Comparison of ENCODE assay signal across 29 mouse cellular contexts in the genomic region with DNA sequence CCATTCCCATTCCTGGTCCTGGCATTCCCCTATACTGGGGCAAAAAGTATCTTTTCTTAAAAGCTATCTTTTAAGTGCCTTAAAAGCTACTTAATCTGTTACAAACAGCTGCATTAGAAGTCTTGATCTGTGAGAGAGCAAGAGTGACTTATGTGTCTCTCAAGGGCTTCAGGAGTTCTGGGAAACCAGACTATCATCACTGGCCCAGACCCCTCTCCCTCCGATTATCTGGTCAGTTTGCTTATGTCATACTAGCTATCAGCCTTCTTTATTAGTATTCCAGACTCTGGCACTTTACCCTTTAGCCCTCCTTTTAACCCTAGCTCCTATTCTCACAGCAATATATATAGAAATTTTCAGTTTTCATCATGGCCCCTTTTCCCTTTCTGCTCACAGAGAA. TPM values are rescaled to one million over a fixed set of nuclear protein-coding genes. Genes with fewer than 3 reads are reported as not detected.
DNase-seq lines count a peak whose midpoint lies in the region; ATAC-seq and TF ChIP-seq lines count a peak whose summit lies in the region.
"Had no signal": no experiment of that assay in that cellular context is flagged by ENCODE, and none has a peak within 500 bp of the region (broad histone marks: within the 10 kb centered on the region; RNA-seq: fewer than 3 reads in every experiment).

No protein-coding gene starts in this region.

- TF ChIP-seq CTCF in liver, postnatal 0 days (IDR thresholded peaks at IDR 0.05; ENCODE audit: low read depth): no peak
- no peak for TF ChIP-seq CTCF in liver, embryonic 14.5 days (IDR thresholded peaks at IDR 0.05; ENCODE audit: low read depth)

- no peaks in the 10 kb centered on the region for H3K9me3 ChIP-seq in liver, postnatal 0 days (ENCODE audit: low read length)
- no peaks in the 10 kb centered on the region for H3K9me3 ChIP-seq in liver, embryonic 11.5 days (ENCODE audit: control insufficient read depth, low read length)
- H3K9me3 ChIP-seq in liver, embryonic 14.5 days (ENCODE audit: control insufficient read depth, low read length): no peaks in the 10 kb centered on the region
- H3K9me3 ChIP-seq in forebrain, embryonic 14.5 days (replicated peaks; ENCODE audit: control insufficient read depth, low read length): no peaks in the 10 kb centered on the region
- H3K9me3 ChIP-seq: embryonic facial prominence, embryonic 10.5 days; embryonic facial prominence, embryonic 13.5 days; forebrain, embryonic 12.5 days; G1E; heart, embryonic 13.5 days had no signal

- ATAC-seq in liver, postnatal 0 days: no peak
- ATAC-seq in liver, embryonic 11.5 days (replicated peaks; ENCODE audit: low FRiP score): peak; percentile 93
- ATAC-seq in liver, embryonic 14.5 days (ENCODE audit: insufficient read depth): peak; percentile 84
- no peak for ATAC-seq in forebrain, embryonic 14.5 days
- ATAC-seq: forebrain, embryonic 16.5 days; hindbrain, postnatal 0 days; inflammation-experienced regulatory T-cells, adult 6 months had no signal

- H3K27ac ChIP-seq in liver, postnatal 0 days (ENCODE audit: low read depth): no peak overlapping the region
- H3K27ac ChIP-seq in liver, embryonic 11.5 days (ENCODE audit: low read depth, low read length): peak overlapping the region; percentile 53; the same call in 1 of the 2 replicates
- H3K27ac ChIP-seq in liver, embryonic 14.5 days: no peak overlapping the region; the same call in 1 of the 2 replicates
- H3K27ac ChIP-seq in forebrain, embryonic 14.5 days (ENCODE audit: low read depth, low read length): no peak overlapping the region
- H3K27ac ChIP-seq: embryonic facial prominence, embryonic 10.5 days; embryonic facial prominence, embryonic 13.5 days; forebrain, embryonic 12.5 days; gastrocnemius, adult 2 months; heart, embryonic 13.5 days; hindbrain, embryonic 14.5 days; hindbrain, postnatal 0 days had no signal

- 46% methylated on average over 1 of the region's 1 CpGs for WGBS in liver, postnatal 0 days (ENCODE audit: insufficient replicate concordance)
- 45% methylated on average over 1 of the region's 1 CpGs for WGBS in liver, embryonic 11.5 days
- 27% methylated on average over 1 of the region's 1 CpGs for WGBS in liver, embryonic 14.5 days (ENCODE audit: insufficient replicate concordance)
- 95% methylated on average over 1 of the region's 1 CpGs for WGBS in forebrain, embryonic 14.5 days

- TF ChIP-seq EP300 in liver, postnatal 0 days (IDR thresholded peaks at IDR 0.05; ENCODE audit: low read depth): no peak
- TF ChIP-seq EP300 in liver, embryonic 14.5 days (IDR thresholded peaks at IDR 0.05; ENCODE audit: low read depth): peak; percentile 37; the same call in 1 of the 2 replicates

- no peaks in the 10 kb centered on the region for H3K27me3 ChIP-seq in liver, postnatal 0 days (ENCODE audit: insufficient read depth, low read length)
- no peaks in the 10 kb centered on the region for H3K27me3 ChIP-seq in liver, embryonic 11.5 days (replicated peaks; ENCODE audit: control insufficient read depth, insufficient read depth, low read length)
- no peaks in the 10 kb centered on the region for H3K27me3 ChIP-seq in liver, embryonic 14.5 days (ENCODE audit: control insufficient read depth, insufficient read depth, low read length)
- no peaks in the 10 kb centered on the region for H3K27me3 ChIP-seq in forebrain, embryonic 14.5 days (replicated peaks; ENCODE audit: control insufficient read depth, insufficient read depth, low read length)
- H3K27me3 ChIP-seq: CH12.LX; embryonic facial prominence, embryonic 13.5 days; heart, embryonic 13.5 days had no signal

- H3K4me2 ChIP-seq in liver, postnatal 0 days (ENCODE audit: low read depth, low read length): no peak overlapping the region
- no peak overlapping the region for H3K4me2 ChIP-seq in liver, embryonic 11.5 days
- peak overlapping the region; percentile 27 for H3K4me2 ChIP-seq in liver, embryonic 14.5 days (ENCODE audit: low read depth)
- H3K4me2 ChIP-seq in forebrain, embryonic 14.5 days (ENCODE audit: low read length): no peak overlapping the region
- H3K4me2 ChIP-seq: embryonic facial prominence, embryonic 13.5 days; forebrain, embryonic 12.5 days; heart, embryonic 13.5 days; hindbrain, embryonic 14.5 days had no signal

- H3K4me3 ChIP-seq in liver, postnatal 0 days (ENCODE audit: low read depth, low read length): no peak overlapping the region
- no peak overlapping the region for H3K4me3 ChIP-seq in liver, embryonic 11.5 days (ENCODE audit: low read depth, low read length)
- no peak overlapping the region for H3K4me3 ChIP-seq in liver, embryonic 14.5 days (ENCODE audit: insufficient read depth in 1 of 2, low read depth in 2 of 2, low read length in 2 of 2)
- H3K4me3 ChIP-seq in forebrain, embryonic 14.5 days (ENCODE audit: low read depth, low read length): no peak overlapping the region
- H3K4me3 ChIP-seq: embryonic facial prominence, embryonic 10.5 days; embryonic facial prominence, embryonic 13.5 days; erythroblast, embryonic 14.5 days; forebrain, embryonic 12.5 days; gastrocnemius, adult 2 months; heart, embryonic 13.5 days had no signal

- DNase-seq in liver: peak; percentile 50
- no peak for DNase-seq in liver, postnatal 0 days
- DNase-seq in liver, embryonic 11.5 days (ENCODE audit: low spot score): no peak
- peak; percentile 41 to 67 (median 60) for DNase-seq in liver, embryonic 14.5 days (ENCODE audit: low read depth in 3 of 3, low spot score in 3 of 3)
- DNase-seq in forebrain, embryonic 14.5 days (ENCODE audit: low spot score): no peak
- DNase-seq in adrenal gland, adult 2 months: no peak
- DNase-seq in spleen, postnatal 14 days (ENCODE audit: low spot score in 2 of 2): no peak
- DNase-seq: adrenal gland, adult 8-10 months; adrenal gland, postnatal 25 days; B cell, adult 2 months; cerebellum, adult 8-10 months; cerebellum, postnatal 36 days; embryo, embryonic 11 days; gastrocnemius, adult 2 months; gastrocnemius, postnatal 14 days; heart, adult 18-20 months; heart, postnatal 14 days; heart, postnatal 4 days had no signal

- peaks cover 4% of the 10 kb centered on the region; the same call in 1 of the 2 replicates for H3K4me1 ChIP-seq in liver, postnatal 0 days (ENCODE audit: insufficient read depth)
- H3K4me1 ChIP-seq in liver, embryonic 11.5 days (replicated peaks; ENCODE audit: control insufficient read depth, insufficient read depth, low read length): 0 out of 2 replicates have a peak, but pooled peaks cover 2% of the 10 kb centered on the region
- peaks cover 0 to 26% of the 10 kb centered on the region in 2 experiments; a peak in 3 of 4 replicates for H3K4me1 ChIP-seq in liver, embryonic 14.5 days (replicated peaks; ENCODE audit: control insufficient read depth in 2 of 2, insufficient read depth in 2 of 2, low read length in 1 of 2)
- H3K4me1 ChIP-seq in forebrain, embryonic 14.5 days (ENCODE audit: control insufficient read depth, insufficient read depth, low read length): no peaks in the 10 kb centered on the region
- H3K4me1 ChIP-seq: embryonic facial prominence, embryonic 10.5 days; forebrain, embryonic 12.5 days had no signal

- H3K9ac ChIP-seq in liver, postnatal 0 days (replicated peaks): no peak overlapping the region
- no peak overlapping the region for H3K9ac ChIP-seq in liver, embryonic 11.5 days (ENCODE audit: low read depth, low read length)
- no peak overlapping the region; the same call in 1 of the 2 replicates for H3K9ac ChIP-seq in liver, embryonic 14.5 days (replicated peaks)
- no peak overlapping the region for H3K9ac ChIP-seq in forebrain, embryonic 14.5 days (ENCODE audit: low read length)
- H3K9ac ChIP-seq: embryonic facial prominence, embryonic 13.5 days; forebrain, embryonic 12.5 days; heart, embryonic 13.5 days; hindbrain, embryonic 14.5 days had no signal

- no peaks in the 10 kb centered on the region for H3K36me3 ChIP-seq in liver, postnatal 0 days (replicated peaks; ENCODE audit: insufficient read depth, low read length)
- H3K36me3 ChIP-seq in liver, embryonic 11.5 days (ENCODE audit: control insufficient read depth, insufficient read depth, low read length): no peaks in the 10 kb centered on the region
- H3K36me3 ChIP-seq in liver, embryonic 14.5 days (replicated peaks; ENCODE audit: control insufficient read depth, insufficient read depth, low read depth): no peaks in the 10 kb centered on the region
- no peaks in the 10 kb centered on the region for H3K36me3 ChIP-seq in forebrain, embryonic 14.5 days (ENCODE audit: control insufficient read depth, insufficient read depth, low read length)
- H3K36me3 ChIP-seq: embryonic facial prominence, embryonic 10.5 days; embryonic facial prominence, embryonic 13.5 days; forebrain, embryonic 12.5 days; G1E; heart, embryonic 13.5 days had no signal

RNA-seq across cellular contexts. Expression of a gene that starts 25.1 kb away (rescaled TPM):
- polyA plus RNA-seq in liver, postnatal 0 days (2015; fragmentation: Nextera tagmentation; extraction: Ambion mirVana): 3.2 and 3.5 TPM in 2 replicates
- polyA plus RNA-seq in liver, embryonic 11.5 days (2014; fragmentation: Nextera tagmentation; extraction: Ambion mirVana): 26.8 and 33.3 TPM in 2 replicates
- 7.3 and 8.6 TPM in 2 replicates for polyA plus RNA-seq in liver, embryonic 14.5 days (2012; rRNA removed)
- polyA plus RNA-seq in liver, embryonic 14.5 days (2014; fragmentation: Nextera tagmentation; extraction: Ambion mirVana): 3.6 and 4.3 TPM in 2 replicates
- 20.6 and 28.0 TPM in 2 replicates for polyA plus RNA-seq in forebrain, embryonic 14.5 days (2014; fragmentation: Nextera tagmentation; extraction: Ambion mirVana)
- total RNA-seq in adrenal gland, adult 2 months (2021): 10 to 100 TPM; 21.2 to 22.4 TPM
- polyA plus RNA-seq in adrenal gland, adult 2 months (2012; rRNA removed): 52.5 and 58.1 TPM in 2 replicates

RNA-seq across cellular contexts. Expression of a gene that starts 56.6 kb away (rescaled TPM):
- polyA plus RNA-seq in liver, postnatal 0 days (2015; fragmentation: Nextera tagmentation; extraction: Ambion mirVana): 7.1 and 9.5 TPM in 2 replicates
- 8.1 and 9.8 TPM in 2 replicates for polyA plus RNA-seq in liver, embryonic 11.5 days (2014; fragmentation: Nextera tagmentation; extraction: Ambion mirVana)
- 3.2 and 4.5 TPM in 2 replicates for polyA plus RNA-seq in liver, embryonic 14.5 days (2012; rRNA removed)
- polyA plus RNA-seq in liver, embryonic 14.5 days (2014; fragmentation: Nextera tagmentation; extraction: Ambion mirVana): 4.7 and 5.9 TPM in 2 replicates
- 1.3 and 2.2 TPM in 2 replicates for polyA plus RNA-seq in forebrain, embryonic 14.5 days (2014; fragmentation: Nextera tagmentation; extraction: Ambion mirVana)
- 1 to 10 TPM; 1.9 to 3.4 TPM for total RNA-seq in adrenal gland, adult 2 months (2021)
- 2.5 and 2.7 TPM in 2 replicates for polyA plus RNA-seq in adrenal gland, adult 2 months (2012; rRNA removed)

Comparison
In these comparisons a context has a peak if more than half of its experiments do, and no peak if none do; other contexts are left out.
1. DNase-seq: peak in liver (single experiment) and liver, embryonic 14.5 days (3 of 3); none in liver, postnatal 0 days (single experiment), liver, embryonic 11.5 days (single experiment), forebrain, embryonic 14.5 days (single experiment), adrenal gland, adult 2 months (single experiment) and spleen, postnatal 14 days (0 of 2).
2. ATAC-seq: peak in liver, embryonic 11.5 days (single experiment) and liver, embryonic 14.5 days (single experiment); none in liver, postnatal 0 days (single experiment) and forebrain, embryonic 14.5 days (single experiment).